Mouse (Mus musculus) brain, embryonic 14.5 days (tissue): Measurements from ENCODE around the gene Rpl23a.

Experiments
- CTCF ChIP-seq: fragments of 200-500 bp; IDR thresholded peaks from 2 replicates; pipeline ENCODE4 v1.5.1; 2012; ENCODE audit warnings: inconsistent platforms, mild to moderate bottlenecking, moderate library complexity, borderline replicate concordance; ENCODE audit not compliant: insufficient read depth, insufficient read length; ENCODE audit errors: extremely low read depth
- POLR2A ChIP-seq: fragments of 200-500 bp; IDR thresholded peaks from 2 replicates; pipeline ENCODE4 v1.6.1; 2012; ENCODE audit warnings: mild to moderate bottlenecking, inconsistent platforms, borderline replicate concordance; ENCODE audit not compliant: poor library complexity, insufficient read depth, insufficient read length, severe bottlenecking; ENCODE audit errors: extremely low read depth

DNA sequence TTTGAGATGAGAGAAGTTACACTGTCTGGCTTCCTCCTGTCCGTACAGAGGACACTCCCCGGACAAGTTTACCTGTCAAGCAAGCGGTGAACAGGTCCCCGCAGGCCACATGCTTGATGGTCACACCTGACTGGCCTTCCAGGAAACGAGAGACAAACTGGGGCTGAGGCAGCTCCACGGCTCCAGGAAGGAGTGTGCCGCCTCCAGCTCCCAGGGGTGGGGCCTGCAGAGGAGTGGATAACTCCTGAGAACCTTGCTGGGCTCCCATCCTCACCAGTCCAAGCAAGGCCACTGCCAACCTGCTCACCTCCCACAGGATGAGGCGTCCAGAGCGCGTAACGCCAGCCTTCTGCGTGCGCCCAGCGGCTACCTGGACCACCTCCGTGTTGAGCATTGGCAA, 13.1 kb downstream of the Rpl23a start:
- no peak for TF ChIP-seq POLR2A
- TF ChIP-seq CTCF = no peak
